Mouse (Mus musculus) gastrocnemius, adult 18-20 months (tissue): ENCODE results near the gene Prkcz. TPM values are rescaled to one million over a fixed set of nuclear protein-coding genes. Genes with fewer than 3 reads are reported as not detected.

Experiments used
- DNase-seq: peaks from one replicate; pipeline ENCODE4 v3.0.0; 2021; ENCODE audit warnings: low spot score
- total RNA-seq, 2 experiments: library from RNA; stranded (reverse); gene quantifications; 2 replicates each; pipeline ENCODE4 v1.2.3; 2021

The Prkcz gene
- total RNA-seq, 2 experiments from 2014 or later: 3.1 to 3.8 TPM

DNA sequence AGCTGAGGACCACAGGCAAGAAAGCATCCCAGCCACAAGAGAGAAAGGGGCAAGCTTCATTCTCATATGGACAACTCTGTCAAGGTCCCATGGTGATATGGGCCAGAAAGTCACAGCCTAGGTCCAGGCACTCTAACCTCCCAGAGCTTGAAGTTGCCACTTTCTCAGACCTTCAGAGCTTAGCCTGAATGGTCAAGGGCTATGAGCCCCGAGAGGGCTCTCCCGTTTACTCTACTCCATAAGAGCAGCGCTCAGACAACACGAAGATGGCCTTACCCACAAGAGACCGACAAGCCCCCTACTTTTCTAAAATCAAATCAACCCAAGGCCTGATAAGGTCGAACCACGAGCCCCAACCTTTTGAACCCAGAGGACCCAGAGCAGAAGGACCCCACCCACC, 140.1 kb downstream of the Prkcz start:
- no peak for DNase-seq

DNA sequence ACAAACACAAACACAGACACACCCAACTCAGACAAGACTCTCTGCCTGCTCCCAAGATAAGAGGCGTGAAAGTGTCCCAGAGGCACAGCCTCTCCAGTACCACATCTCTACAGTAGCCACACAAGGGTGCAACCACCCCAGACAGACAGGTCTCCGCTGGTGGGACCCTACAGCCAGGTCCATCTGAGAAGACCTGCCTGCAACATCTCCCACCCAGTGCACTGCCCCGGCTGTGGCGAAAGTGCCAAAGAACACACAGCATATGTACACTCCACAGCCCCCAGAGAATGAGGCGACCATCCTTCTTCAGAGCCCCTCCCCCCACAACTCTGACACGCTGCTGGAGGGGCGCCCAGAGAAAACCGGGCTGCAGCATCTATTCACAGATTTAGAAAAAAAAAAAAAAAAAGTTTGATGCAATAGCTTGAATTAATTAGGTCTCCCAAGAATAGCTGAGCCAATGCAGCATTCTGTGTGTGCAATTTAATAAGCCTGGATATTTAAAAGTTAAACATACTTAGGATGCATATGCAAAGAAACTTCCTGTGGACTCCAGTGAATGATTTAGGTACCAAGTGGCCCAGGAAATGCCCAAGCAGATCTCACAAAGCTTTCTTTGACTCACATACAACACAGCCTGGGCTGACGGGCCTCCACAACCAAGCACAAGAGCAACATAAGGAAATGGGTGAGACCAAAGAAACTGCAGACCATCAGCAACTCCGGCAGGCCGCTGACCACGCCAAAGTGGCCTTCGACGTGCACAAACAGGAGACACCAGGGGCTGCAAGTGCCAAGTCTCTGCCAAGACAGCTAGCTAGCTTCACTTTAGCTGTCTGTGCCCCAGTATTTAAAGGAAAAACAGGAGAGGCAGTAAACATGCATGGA, 140.7 kb downstream of the Prkcz start:
- DNase-seq: no peak

DNA sequence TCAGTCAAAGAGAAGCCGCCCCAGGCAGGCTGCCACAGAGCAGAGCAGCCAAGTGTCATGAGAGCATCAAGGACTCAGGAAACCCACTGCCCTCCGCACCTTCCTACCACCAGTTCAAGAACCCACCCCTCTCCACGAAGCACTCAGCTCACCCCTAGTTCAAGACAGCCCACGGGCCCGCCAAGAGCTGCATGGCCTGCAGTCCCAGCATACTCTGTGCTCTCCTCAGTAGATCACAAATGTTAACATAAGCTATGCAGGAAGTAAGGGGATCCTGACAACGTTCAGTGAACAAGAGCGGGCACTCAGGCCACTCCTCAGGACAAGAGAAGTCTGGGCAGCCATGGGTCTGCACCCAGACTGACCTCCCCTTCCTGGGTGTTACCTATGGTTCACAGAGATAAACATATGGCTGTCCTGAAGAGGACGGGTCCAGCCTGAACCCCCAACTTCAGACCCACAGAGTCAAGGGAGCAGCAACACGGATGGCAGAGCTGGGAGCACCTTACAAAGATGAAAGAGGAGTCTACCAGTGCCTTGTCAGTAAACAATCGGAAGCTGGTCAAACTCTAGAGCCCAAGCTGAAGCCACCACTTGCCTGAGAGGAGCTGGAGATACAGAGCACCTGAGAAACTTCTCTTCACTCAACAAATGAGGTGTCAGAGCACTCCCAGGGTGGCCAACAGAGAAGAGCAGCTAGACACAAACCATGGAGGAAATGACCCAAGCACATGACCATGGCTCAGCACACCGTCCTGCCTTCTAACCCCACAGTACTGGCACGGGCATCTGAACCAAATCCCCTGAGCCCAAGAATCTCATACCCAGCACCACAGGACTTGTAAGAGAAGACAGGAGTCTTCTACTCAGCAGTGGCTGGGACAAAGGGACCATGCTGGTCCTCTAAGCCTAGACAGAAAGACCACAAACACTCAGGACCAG, 141.6 kb downstream of the Prkcz start:
- no peak for DNase-seq

DNA sequence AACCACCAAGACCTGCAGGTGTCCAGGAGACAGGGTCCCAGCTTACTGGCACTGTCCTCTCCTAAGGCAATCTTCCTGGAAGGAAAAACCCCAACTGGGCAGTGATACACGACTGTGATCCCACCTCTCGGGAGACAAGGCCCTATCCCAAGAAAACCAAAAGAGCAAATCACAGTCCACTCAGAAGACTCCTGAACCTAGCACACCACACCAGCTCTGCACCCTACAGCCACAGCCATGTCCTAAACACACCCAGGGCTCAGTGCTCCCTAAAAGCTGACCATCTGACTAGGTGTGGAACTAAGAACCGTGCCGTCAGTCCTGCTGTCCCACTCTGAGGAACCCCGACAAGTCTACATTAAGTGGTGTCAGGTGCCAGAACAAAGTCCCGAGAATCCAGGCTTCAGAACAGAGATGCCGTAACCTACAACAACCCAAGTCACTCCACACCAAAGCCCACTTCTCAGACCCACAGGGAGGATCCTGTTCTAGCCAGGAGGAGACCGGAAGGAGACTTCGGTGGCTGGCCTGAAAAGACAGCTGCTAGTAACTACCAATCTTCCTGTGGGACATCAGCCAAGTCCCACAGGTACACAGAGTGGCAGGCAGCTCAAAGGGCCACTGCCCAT, 142.9 kb downstream of the Prkcz start:
- no peak for DNase-seq

DNA sequence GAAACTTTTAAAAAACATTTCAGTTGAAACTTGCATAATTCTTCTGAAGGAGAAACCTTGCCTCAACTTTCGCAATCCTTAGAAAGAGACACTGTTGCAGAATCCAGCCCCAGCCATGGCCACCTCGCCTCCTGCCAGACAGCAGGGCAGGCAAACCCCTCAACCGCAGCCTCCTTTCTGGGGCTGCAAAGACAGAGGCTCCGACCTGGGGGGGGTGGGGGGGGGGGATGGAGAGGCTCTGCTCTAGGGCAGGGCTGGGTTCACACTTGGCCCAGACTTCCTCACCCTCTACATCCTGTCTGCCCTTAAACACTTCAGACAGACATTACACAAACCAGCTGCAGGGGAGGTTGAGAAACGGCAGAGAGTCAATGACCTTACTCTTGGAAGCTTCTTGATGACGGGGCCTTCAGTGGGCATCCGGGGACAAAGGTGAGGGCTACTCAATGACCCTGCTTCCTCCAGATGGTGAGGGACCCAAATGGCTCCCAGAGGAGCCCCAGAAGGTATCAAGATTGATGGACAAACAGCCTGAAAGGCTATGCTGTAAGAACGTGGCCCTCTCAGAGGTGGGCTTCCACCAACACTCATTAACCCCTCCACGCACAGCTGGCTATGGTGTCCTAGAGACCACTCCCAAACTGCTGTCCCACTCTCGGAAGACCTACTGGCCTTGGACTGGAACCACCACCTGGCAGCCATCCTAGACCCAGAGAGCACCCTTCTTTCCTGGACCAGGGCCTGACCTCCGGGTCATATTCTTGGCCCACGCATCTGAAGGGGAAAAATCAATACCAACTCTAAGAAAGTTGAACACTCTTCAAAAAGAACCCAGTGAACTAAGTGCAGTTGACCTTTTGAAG, 143.7 kb downstream of the Prkcz start:
- DNase-seq: no peak

DNA sequence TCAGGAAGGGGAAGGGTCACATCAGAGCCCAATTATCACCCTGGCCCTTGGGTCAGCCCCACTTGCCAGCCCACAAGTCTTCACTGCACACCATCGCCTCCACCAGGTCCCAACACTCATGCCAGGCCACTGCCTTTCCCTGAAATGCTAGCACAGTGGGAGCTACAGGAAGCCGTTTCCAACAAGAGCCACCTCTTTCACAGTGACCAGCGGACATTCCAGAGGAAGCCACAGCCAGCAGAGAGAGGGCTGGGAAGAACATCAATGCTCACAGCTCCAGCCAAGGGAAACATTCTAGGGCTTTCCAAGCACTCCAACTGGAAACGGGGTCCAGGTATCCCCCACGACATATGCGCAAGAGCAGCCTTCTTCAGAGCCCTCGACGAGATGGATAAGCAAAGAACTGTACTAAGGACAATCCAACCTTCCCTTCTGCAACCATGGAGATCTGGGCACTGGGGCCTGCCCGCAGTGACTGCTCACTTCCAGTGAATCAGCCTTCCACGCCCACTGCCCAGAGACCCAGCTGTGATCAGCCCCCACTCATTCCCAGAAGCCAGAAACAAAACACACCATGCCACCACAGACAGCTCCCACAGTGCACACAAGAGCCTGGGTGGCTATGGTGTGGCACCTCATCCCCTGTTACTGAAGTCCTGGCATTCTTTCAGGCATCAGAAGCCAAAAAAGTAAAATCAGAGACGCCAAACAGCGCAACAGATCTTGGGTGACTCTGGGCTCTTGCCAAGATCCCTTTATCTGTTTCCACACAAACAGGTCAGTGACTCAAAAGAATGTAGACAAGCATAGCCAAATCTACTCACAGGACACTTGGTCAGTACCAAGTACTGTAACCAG, 145.2 kb downstream of the Prkcz start:
- DNase-seq: no peak

DNA sequence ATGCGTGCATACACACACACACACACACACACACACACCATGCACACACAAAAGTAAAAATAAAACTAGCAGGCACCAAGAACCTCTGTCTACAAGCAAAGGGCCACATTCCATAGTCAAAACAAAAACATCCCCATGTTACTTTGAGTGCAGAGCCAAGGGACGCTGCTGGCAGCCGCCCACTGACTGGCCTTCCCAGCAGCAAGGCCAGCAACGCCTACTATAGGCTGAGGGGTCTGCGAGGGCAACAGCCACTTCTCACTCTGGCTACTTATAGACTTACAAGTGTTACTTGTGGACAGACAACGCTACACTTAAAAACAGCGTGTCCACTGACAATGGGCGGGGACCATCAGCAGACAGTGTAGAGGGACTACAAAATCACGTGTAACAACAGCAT, 146.0 kb downstream of the Prkcz start:
- no peak for DNase-seq

DNA sequence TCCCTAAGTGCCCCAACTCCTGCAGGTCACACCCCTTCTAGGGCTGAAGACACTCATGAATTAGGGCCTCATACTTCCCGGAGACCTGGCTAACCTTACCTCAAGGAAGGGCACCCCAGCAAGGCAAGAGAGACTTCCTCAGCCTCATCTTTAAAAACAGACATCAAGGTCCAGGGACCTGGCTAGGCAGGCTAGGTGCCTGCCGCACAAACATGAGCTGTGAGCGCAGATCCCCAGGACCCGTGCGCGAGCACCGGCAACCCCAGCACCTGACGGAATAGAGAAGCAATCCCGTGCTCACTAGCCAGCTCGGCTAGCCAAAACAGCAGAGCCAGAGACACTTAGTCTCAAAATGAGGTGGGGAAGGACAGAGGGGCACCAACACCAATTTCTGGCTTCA, 146.4 kb downstream of the Prkcz start:
- no peak for DNase-seq

DNA sequence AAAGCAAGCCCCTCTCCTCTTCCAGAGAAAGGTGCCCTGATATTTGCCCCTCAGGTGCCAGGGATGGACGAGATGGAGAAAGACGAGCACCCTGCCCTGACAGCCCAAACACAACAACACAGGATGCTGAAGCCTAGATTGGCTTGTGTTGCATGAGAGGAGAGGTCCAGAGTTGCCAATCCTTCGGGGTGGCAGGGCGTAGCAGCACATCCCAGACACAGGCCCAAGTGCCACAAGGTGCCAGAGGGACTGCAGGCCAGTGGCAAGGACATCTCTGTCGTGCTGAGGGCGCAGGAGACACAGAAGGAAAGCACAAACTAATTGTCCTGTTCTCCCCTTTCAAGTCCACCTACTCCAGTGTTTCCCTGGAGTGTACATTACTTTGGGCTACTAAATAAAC, 147.0 kb downstream of the Prkcz start:
- no peak for DNase-seq

DNA sequence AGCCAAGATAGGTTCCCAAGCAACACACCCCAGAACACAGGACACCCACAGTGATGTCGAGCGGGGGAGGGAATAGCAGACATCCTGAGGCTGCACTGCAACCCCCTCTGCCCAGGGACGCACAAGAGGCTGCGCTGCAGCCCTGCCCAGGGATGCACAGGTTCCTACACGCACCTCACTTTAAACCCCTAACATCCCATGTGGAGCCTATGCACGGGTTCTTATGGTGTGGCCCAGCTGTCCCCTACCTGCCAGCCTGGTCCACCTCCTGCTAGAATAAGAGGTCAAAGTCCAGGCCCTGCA, 147.5 kb downstream of the Prkcz start:
- DNase-seq: no peak

DNA sequence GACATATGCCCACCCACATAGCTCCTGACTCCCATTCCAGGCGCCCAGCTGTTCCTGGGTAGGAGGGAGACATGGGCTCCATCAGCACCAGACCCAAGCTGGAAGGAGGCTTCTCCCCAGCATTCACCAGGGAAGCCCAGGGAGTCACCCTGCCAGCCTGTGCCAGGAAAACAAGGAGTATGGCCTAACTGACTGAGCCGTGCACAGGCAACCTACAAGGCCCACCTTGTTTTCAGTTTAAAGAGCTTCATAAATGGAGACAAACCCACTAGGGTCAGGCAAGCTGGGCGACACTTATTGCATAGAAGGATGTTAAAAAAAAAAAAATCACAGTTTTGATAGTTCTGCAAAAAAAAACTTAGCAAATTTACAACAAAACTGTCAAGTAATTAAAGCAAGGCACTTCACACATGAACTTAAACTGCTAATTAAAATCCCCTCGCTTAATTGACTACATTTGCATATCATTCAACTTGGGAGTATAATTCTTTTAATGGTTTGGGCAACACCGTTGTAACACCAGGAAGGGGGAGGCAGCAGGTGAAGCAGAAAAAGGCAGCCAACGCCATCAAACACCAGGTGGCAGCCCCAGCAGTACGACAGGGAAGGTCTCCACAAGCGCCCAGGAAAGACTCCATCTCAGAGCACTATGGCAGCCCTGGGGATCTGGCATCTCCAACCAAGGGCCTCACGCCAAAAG, 148.0 kb downstream of the Prkcz start:
- DNase-seq: no peak

Other genes starting within 250 kb of the Prkcz start
- gene Ski, start 138.8 kb downstream of the Prkcz start, total RNA-seq: 10 to 100 TPM; 28.3 to 31.3 TPM
- 1 to 10 TPM; 5.2 to 6.6 TPM for gene Faap20, start 111.6 kb downstream of the Prkcz start, total RNA-seq
- under 1 TPM; 0.50 to 0.81 TPM for gene Gabrd, start 36.8 kb upstream of the Prkcz start, total RNA-seq
- under 1 TPM; 0.55 to 0.66 TPM for gene Cfap74, start 47.8 kb upstream of the Prkcz start, total RNA-seq
- 100 to 1,000 TPM; 138 to 243 TPM for gene Tmem52, start 107.8 kb upstream of the Prkcz start, total RNA-seq
- gene Gnb1, start 130.0 kb upstream of the Prkcz start, total RNA-seq: 10 to 100 TPM; 48.6 to 59.8 TPM
- 10 to 100 TPM; 16.7 to 22.6 TPM for gene Nadk, start 201.0 kb upstream of the Prkcz start, total RNA-seq
- gene Slc35e2, start 240.1 kb upstream of the Prkcz start, total RNA-seq: 1 to 10 TPM; 3.8 to 4.4 TPM